Mouse (Mus musculus) 3134 (cell line): ENCODE measurements around the gene Nudt5.

Source experiments
- DNase-seq: peaks from one replicate; pipeline ENCODE4 v3.0.0-alpha.2; 2011; ENCODE audit warnings: low spot score; ENCODE audit not compliant: insufficient read length; ENCODE audit errors: extremely low read depth

Gene Nudt5

GRCm38 (mm10) chr2:5862834-5863233 lies 18.0 kb downstream of the Nudt5 start, which contains the start of gene Gm13199:
Gene Gm13199 (minus strand): TSS chr2:5862934.
- DNase-seq, result no peak

- DNase-seq, result no peak
These were observed 22.9 kb downstream of the Nudt5 start for GRCm38 (mm10) chr2:5867681-5868080.

- DNase-seq, result no peak
These were observed 24.9 kb downstream of the Nudt5 start for GRCm38 (mm10) chr2:5869746-5870145.

- no peak for DNase-seq
These were observed 32.6 kb downstream of the Nudt5 start for GRCm38 (mm10) chr2:5877446-5877845.

- DNase-seq, result no peak
These were observed 44.0 kb downstream of the Nudt5 start for GRCm38 (mm10) chr2:5888865-5889264.

- no peak for DNase-seq
These were observed 44.6 kb downstream of the Nudt5 start for GRCm38 (mm10) chr2:5889412-5889811.

GRCm38 (mm10) chr2:5894296-5894695 lies 49.5 kb downstream of the Nudt5 start:
- DNase-seq, result peak; percentile 25

GRCm38 (mm10) chr2:5894843-5895570 lies 50.2 kb downstream of the Nudt5 start, which contains the start of gene Sec61a2:
Gene Sec61a2 (minus strand): TSS chr2:5895432.
- peak; percentile 93 for DNase-seq

GRCm38 (mm10) chr2:5900145-5900544 lies 55.3 kb downstream of the Nudt5 start:
- DNase-seq, result no peak

GRCm38 (mm10) chr2:5906092-5906491 lies 61.3 kb downstream of the Nudt5 start:
- no peak for DNase-seq

GRCm38 (mm10) chr2:5906625-5907024 lies 61.8 kb downstream of the Nudt5 start:
- DNase-seq, result peak; percentile 22

- no peak for DNase-seq
These were observed 66.6 kb downstream of the Nudt5 start for GRCm38 (mm10) chr2:5911282-5911965.
